9 mouse cellular contexts compared by ENCODE assay signal in genomic region chr3:149444377-149444776, GRCm38 (mm10).
DNase-seq lines count a peak whose midpoint lies in the region; ATAC-seq and TF ChIP-seq lines count a peak whose summit lies in the region.
"Had no signal": no experiment of that assay in that cellular context is flagged by ENCODE, and none has a peak within 500 bp of the region (broad histone marks: within the 10 kb centered on the region; RNA-seq: fewer than 3 reads in every experiment).

No protein-coding gene starts in this region.

- ATAC-seq in heart, embryonic 12.5 days (ENCODE audit: insufficient number of reproducible peaks, low FRiP score), result no peak
- ATAC-seq in lung, embryonic 15.5 days (ENCODE audit: borderline replicate concordance, extremely low read depth, low FRiP score, low TSS enrichment), result no peak
- ATAC-seq in limb, embryonic 14.5 days (ENCODE audit: low FRiP score, low read depth), result no peak
- no peak for ATAC-seq in stomach, embryonic 15.5 days (ENCODE audit: insufficient read depth, low FRiP score, low read depth)
- ATAC-seq: liver, embryonic 12.5 days had no signal

- H3K4me1 ChIP-seq in heart, embryonic 12.5 days (replicated peaks), result no peaks in the 10 kb centered on the region; the same call in 1 of the 2 replicates
- H3K4me1 ChIP-seq in lung, embryonic 15.5 days, result peaks cover 4% of the 10 kb centered on the region; the same call in 1 of the 2 replicates
- H3K4me1 ChIP-seq in limb, embryonic 14.5 days (ENCODE audit: control insufficient read depth, insufficient read depth, low read length), result peaks cover 3% of the 10 kb centered on the region; the same call in 1 of the 2 replicates
- H3K4me1 ChIP-seq in stomach, embryonic 15.5 days, result no peaks in the 10 kb centered on the region
- H3K4me1 ChIP-seq: liver, embryonic 12.5 days had no signal

- TF ChIP-seq POLR2A in limb, embryonic 14.5 days (IDR thresholded peaks at IDR 0.05; ENCODE audit: borderline replicate concordance, extremely low read depth, insufficient read depth, insufficient read length), result no peak

- H3K27ac ChIP-seq in heart, embryonic 12.5 days (ENCODE audit: poor library complexity, severe bottlenecking), result no peak overlapping the region
- no peak overlapping the region for H3K27ac ChIP-seq in lung, embryonic 15.5 days
- no peak overlapping the region for H3K27ac ChIP-seq in limb, embryonic 14.5 days (replicated peaks; ENCODE audit: low read depth, low read length)
- no peak overlapping the region for H3K27ac ChIP-seq in stomach, embryonic 15.5 days
- H3K27ac ChIP-seq: liver, embryonic 12.5 days had no signal

- no peaks in the 10 kb centered on the region for H3K36me3 ChIP-seq in heart, embryonic 12.5 days
- no peaks in the 10 kb centered on the region for H3K36me3 ChIP-seq in lung, embryonic 15.5 days
- no peaks in the 10 kb centered on the region for H3K36me3 ChIP-seq in limb, embryonic 14.5 days (ENCODE audit: control insufficient read depth, insufficient read depth, low read length)
- no peaks in the 10 kb centered on the region for H3K36me3 ChIP-seq in stomach, embryonic 15.5 days
- H3K36me3 ChIP-seq: liver, embryonic 12.5 days had no signal

- intact Hi-C loops in heart, postnatal 36 days (cut with DNase I), result loop anchor here (2.0 to 10.0 kb wide), 3 partner anchors 92 to 1100 kb away; no protein-coding TSS in a partner anchor

- no peak overlapping the region; the same call in 1 of the 2 replicates for H3K4me2 ChIP-seq in heart, embryonic 12.5 days
- peak overlapping the region; percentile 53 for H3K4me2 ChIP-seq in lung, embryonic 15.5 days
- peak overlapping the region; percentile 32; the same call in 1 of the 2 replicates for H3K4me2 ChIP-seq in limb, embryonic 14.5 days (replicated peaks; ENCODE audit: low read depth, low read length, severe bottlenecking)
- H3K4me2 ChIP-seq in stomach, embryonic 15.5 days, result peak overlapping the region; percentile 52; the same call in 1 of the 2 replicates

- peak overlapping the region; percentile 50; the same call in 1 of the 2 replicates for H3K4me3 ChIP-seq in heart, embryonic 12.5 days
- peak overlapping the region; percentile 45; the same call in 1 of the 2 replicates for H3K4me3 ChIP-seq in lung, embryonic 15.5 days
- H3K4me3 ChIP-seq in limb, embryonic 14.5 days (replicated peaks; ENCODE audit: low read length), result no peak overlapping the region
- peak overlapping the region; percentile 43; the same call in 1 of the 2 replicates for H3K4me3 ChIP-seq in stomach, embryonic 15.5 days (replicated peaks)

- H3K27me3 ChIP-seq in heart, embryonic 12.5 days (replicated peaks), result no peaks in the 10 kb centered on the region
- H3K27me3 ChIP-seq in lung, embryonic 15.5 days, result no peaks in the 10 kb centered on the region
- H3K27me3 ChIP-seq in limb, embryonic 14.5 days (ENCODE audit: control insufficient read depth, insufficient read depth, low read length), result no peaks in the 10 kb centered on the region
- H3K27me3 ChIP-seq in stomach, embryonic 15.5 days (replicated peaks), result no peaks in the 10 kb centered on the region
- H3K27me3 ChIP-seq: liver, embryonic 12.5 days had no signal

- H3K9me3 ChIP-seq in heart, embryonic 12.5 days (replicated peaks), result no peaks in the 10 kb centered on the region
- H3K9me3 ChIP-seq in lung, embryonic 15.5 days, result no peaks in the 10 kb centered on the region
- H3K9me3 ChIP-seq in limb, embryonic 14.5 days (ENCODE audit: control insufficient read depth, low read length), result no peaks in the 10 kb centered on the region
- H3K9me3 ChIP-seq in stomach, embryonic 15.5 days, result no peaks in the 10 kb centered on the region
- H3K9me3 ChIP-seq: liver, embryonic 12.5 days had no signal

- 66% methylated on average over 8 of the region's 8 CpGs for WGBS in heart, embryonic 12.5 days
- WGBS in lung, embryonic 15.5 days, result 61% methylated on average over 8 of the region's 8 CpGs
- 34% methylated on average over 8 of the region's 8 CpGs for WGBS in limb, embryonic 14.5 days
- 52% methylated on average over 8 of the region's 8 CpGs for WGBS in stomach, embryonic 15.5 days

- no peak overlapping the region for H3K9ac ChIP-seq in heart, embryonic 12.5 days
- H3K9ac ChIP-seq in lung, embryonic 15.5 days, result no peak overlapping the region
- no peak overlapping the region for H3K9ac ChIP-seq in limb, embryonic 14.5 days (ENCODE audit: low read depth, low read length, severe bottlenecking)
- H3K9ac ChIP-seq in stomach, embryonic 15.5 days, result no peak overlapping the region
- H3K9ac ChIP-seq: liver, embryonic 12.5 days had no signal

- no peak for DNase-seq in heart, postnatal 36 days
- no peak for DNase-seq in lung, adult 18-20 months
- DNase-seq in limb, embryonic 14.5 days (ENCODE audit: low spot score), result no peak
- DNase-seq in thymus, postnatal 36 days, result no peak
- no peak for DNase-seq in adrenal gland, adult 18-20 months (ENCODE audit: low spot score in 2 of 2)
